Mouse (Mus musculus): ENCODE measurements around the gene Nsmce3.
A peak's percentile ranks its signal among the peaks of the same experiment; 100 is the strongest.

Nsmce3 gene

GRCm38 (mm10) chr7:64856526-64857082 lies 16.2 kb downstream of the Nsmce3 start:
- DNase-seq, result no peak

GRCm38 (mm10) chr7:64855976-64856375 lies 16.8 kb downstream of the Nsmce3 start:
- no peak for DNase-seq

- no peak for DNase-seq
These were observed 17.3 kb downstream of the Nsmce3 start for GRCm38 (mm10) chr7:64855389-64855927.

GRCm38 (mm10) chr7:64850791-64851190 lies 22.0 kb downstream of the Nsmce3 start:
- DNase-seq, result no peak

GRCm38 (mm10) chr7:64847366-64847899 lies 25.4 kb downstream of the Nsmce3 start:
- no peak for DNase-seq

GRCm38 (mm10) chr7:64846061-64846460 lies 26.7 kb downstream of the Nsmce3 start:
- DNase-seq, result no peak

- DNase-seq, result no peak
These were observed 31.7 kb downstream of the Nsmce3 start for GRCm38 (mm10) chr7:64840946-64841659.

- DNase-seq, result no peak
These were observed 32.3 kb downstream of the Nsmce3 start for GRCm38 (mm10) chr7:64840576-64840895.

GRCm38 (mm10) chr7:64839801-64840575 lies 32.8 kb downstream of the Nsmce3 start:
- peak; percentile 20 for DNase-seq

GRCm38 (mm10) chr7:64839281-64839680 lies 33.5 kb downstream of the Nsmce3 start:
- DNase-seq, result no peak

GRCm38 (mm10) chr7:64830214-64830995 lies 42.4 kb downstream of the Nsmce3 start:
- DNase-seq, result no peak

- no peak for DNase-seq
These were observed 51.7 kb downstream of the Nsmce3 start for GRCm38 (mm10) chr7:64821081-64821480.

- no peak for DNase-seq
These were observed 53.1 kb downstream of the Nsmce3 start for GRCm38 (mm10) chr7:64819683-64820082.
